Mouse (Mus musculus) CH12.LX (cell line): ENCODE measurements around the gene Atg16l2. TPM values are rescaled to one million over a fixed set of nuclear protein-coding genes. Genes with fewer than 3 reads are reported as not detected.

ENCODE experiments used
- DNase-seq: peaks from one replicate; pipeline ENCODE4 v3.0.0-alpha.2; 2013; ENCODE audit errors: extremely low read depth
- H3K27ac ChIP-seq: 2 replicates; pipeline ENCODE4 v1.5.1; 2012; ENCODE audit warnings: low read depth, mild to moderate bottlenecking, control low read depth, moderate library complexity; ENCODE audit not compliant: insufficient read depth
- H3K27me3 ChIP-seq: replicated peaks from 2 replicates; pipeline ENCODE3; 2012; ENCODE audit warnings: inconsistent platforms
- H3K36me3 ChIP-seq, 2 experiments: replicated peaks in 1 of 2; 2 replicates each; pipeline versions ENCODE3 to v1.6.1; 2012; ENCODE audit warnings: inconsistent platforms in 1 of 2, low read length in 1 of 2, mild to moderate bottlenecking in 1 of 2, mixed read lengths in 1 of 2, moderate library complexity in 1 of 2; ENCODE audit not compliant: control insufficient read depth in 1 of 2, insufficient read depth in 1 of 2
- H3K4me1 ChIP-seq, 2 experiments: 2 replicates each; pipeline ENCODE4 v1.6.1; 2012; ENCODE audit warnings: inconsistent platforms in 1 of 2, moderate library complexity in 1 of 2; ENCODE audit not compliant: insufficient read depth in 2 of 2, control insufficient read depth in 1 of 2
- H3K4me2 ChIP-seq: 2 replicates; pipeline ENCODE4 v1.6.1; 2012; ENCODE audit warnings: low read depth, mild to moderate bottlenecking, control low read depth; ENCODE audit not compliant: poor library complexity, insufficient read depth, severe bottlenecking
- H3K4me3 ChIP-seq, 3 experiments: fragments of 150-350 bp in 1 of 3; sonication (generic) in 1 of 3; replicated peaks in 1 of 3; 2 replicates each; pipeline versions ENCODE3 to v1.5.1; 2011 to 2012; ENCODE audit warnings: low read depth in 2 of 3, low read length in 2 of 3, mild to moderate bottlenecking in 2 of 3, moderate library complexity in 2 of 3, control low read depth in 1 of 3, improper control_type of control experiment in 1 of 3, inconsistent platforms in 1 of 3, mixed read lengths in 1 of 3; ENCODE audit not compliant: poor library complexity in 1 of 3
- H3K79me2 ChIP-seq: replicated peaks from 2 replicates; pipeline ENCODE4 v1.6.1; 2012; ENCODE audit warnings: mild to moderate bottlenecking, moderate library complexity; ENCODE audit not compliant: control insufficient read depth, poor library complexity, insufficient read depth, severe bottlenecking; ENCODE audit errors: extremely low read depth
- H3K9ac ChIP-seq: 2 replicates; pipeline ENCODE4 v1.6.1; 2012; ENCODE audit warnings: low read depth, mild to moderate bottlenecking, control low read depth, moderate library complexity; ENCODE audit not compliant: insufficient read depth
- H3K9me3 ChIP-seq: replicated peaks from 2 replicates; pipeline ENCODE3; 2012; ENCODE audit warnings: low read length, inconsistent platforms, mixed read lengths
- CHD1 ChIP-seq: IDR thresholded peaks from 2 replicates; pipeline ENCODE4 v1.6.1; 2012; ENCODE audit warnings: low read depth, low read length, improper control_type of control experiment, inconsistent platforms
- CHD2 ChIP-seq: IDR thresholded peaks from 2 replicates; pipeline ENCODE4 v1.6.1; 2011; ENCODE audit warnings: low read length, improper control_type of control experiment
- CTCF ChIP-seq, 2 experiments: IDR thresholded peaks in 1 of 2; conservative IDR thresholded peaks in 1 of 2; 2 replicates each; pipeline ENCODE4 v1.5.1; 2011 to 2012; ENCODE audit warnings: low read depth in 2 of 2, low read length in 2 of 2, improper control_type of control experiment in 1 of 2, inconsistent platforms in 1 of 2, mild to moderate bottlenecking in 1 of 2, moderate library complexity in 1 of 2
- E2F4 ChIP-seq: IDR thresholded peaks from 2 replicates; pipeline ENCODE4 v1.6.1; 2011; ENCODE audit warnings: low read depth, low read length, improper control_type of control experiment; ENCODE audit not compliant: insufficient replicate concordance
- EP300 ChIP-seq: IDR thresholded peaks from 2 replicates; pipeline ENCODE4 v1.6.1; 2011; ENCODE audit warnings: low read length, improper control_type of control experiment
- ETS1 ChIP-seq: conservative IDR thresholded peaks from 2 replicates; pipeline ENCODE4 v1.6.1; 2012; ENCODE audit warnings: low read depth, mild to moderate bottlenecking, inconsistent platforms, low read length, improper control_type of control experiment, moderate library complexity
- HCFC1 ChIP-seq: IDR thresholded peaks from 2 replicates; pipeline ENCODE4 v1.6.1; 2012; ENCODE audit warnings: low read depth, mild to moderate bottlenecking, inconsistent platforms, low read length, improper control_type of control experiment
- JUND ChIP-seq: conservative IDR thresholded peaks from 2 replicates; pipeline ENCODE4 v1.6.1; 2011; ENCODE audit warnings: low read depth, low read length, improper control_type of control experiment
- MEF2A ChIP-seq: IDR thresholded peaks from 2 replicates; pipeline ENCODE4 v1.6.1; 2014; ENCODE audit warnings: low read depth, mild to moderate bottlenecking, inconsistent platforms, low read length, improper control_type of control experiment, borderline replicate concordance
- MYC ChIP-seq: IDR thresholded peaks from 2 replicates; pipeline ENCODE4 v1.6.1; 2011; ENCODE audit warnings: low read depth, mild to moderate bottlenecking, improper control_type of control experiment, low read length
- NRF1 ChIP-seq: IDR thresholded peaks from 2 replicates; pipeline ENCODE4 v1.6.1; 2014; ENCODE audit warnings: low read depth, mild to moderate bottlenecking, inconsistent platforms, low read length, improper control_type of control experiment, moderate library complexity
- PAX5 ChIP-seq: IDR thresholded peaks from 2 replicates; pipeline ENCODE4 v1.6.1; 2012; ENCODE audit warnings: low read length, inconsistent platforms, mixed read lengths
- POLR2A ChIP-seq: IDR thresholded peaks from 2 replicates; pipeline ENCODE4 v1.6.1; 2011; ENCODE audit warnings: low read depth, mild to moderate bottlenecking, improper control_type of control experiment, low read length
- RAD21 ChIP-seq: IDR thresholded peaks from 2 replicates; pipeline ENCODE4 v1.6.1; 2011; ENCODE audit warnings: low read depth, mild to moderate bottlenecking, low read length, improper control_type of control experiment, moderate library complexity
- RCOR1 ChIP-seq: conservative IDR thresholded peaks from 2 replicates; pipeline ENCODE4 v1.6.1; 2012; ENCODE audit warnings: low read depth, mild to moderate bottlenecking, inconsistent platforms, low read length, improper control_type of control experiment
- SIN3A ChIP-seq: IDR thresholded peaks from 2 replicates; pipeline ENCODE4 v1.6.1; 2012; ENCODE audit warnings: low read length, improper control_type of control experiment, inconsistent platforms
- USF1 ChIP-seq: IDR thresholded peaks from 2 replicates; pipeline ENCODE4 v1.6.1; 2014; ENCODE audit warnings: low read depth, mild to moderate bottlenecking, inconsistent platforms, low read length, improper control_type of control experiment
- ZMIZ1 ChIP-seq: IDR thresholded peaks from 2 replicates; pipeline ENCODE4 v1.6.1; 2012; ENCODE audit warnings: low read depth, mild to moderate bottlenecking, inconsistent platforms, low read length, improper control_type of control experiment
- ZNF384 ChIP-seq: IDR thresholded peaks from 2 replicates; pipeline ENCODE4 v1.6.1; 2012; ENCODE audit warnings: low read depth, low read length, improper control_type of control experiment, inconsistent platforms
- dilution Hi-C: fragments of 300-500 bp; cut with MboI; formaldehyde crosslinking; loops from 2 replicates; pipeline ENCODE4 v1.14.3; 2020; ENCODE audit warnings: low sequenced_read_pairs; ENCODE audit not compliant: extremely low pct_unique_long_range_greater_than_20kb, extremely low pct_ligation_motif_present
- in situ Hi-C: fragments of 300-500 bp; cut with MboI; formaldehyde crosslinking; loops from 3 replicates; pipeline ENCODE4 v1.14.3; 2019; ENCODE audit warnings: low sequenced_read_pairs, low pct_ligation_motif_present, low pct_unique_long_range_greater_than_20kb, mixed read lengths
- polyA plus RNA-seq: library from polyadenylated mRNA; unstranded; fragments of >175 nt; gene quantifications from 2 replicates; pipeline ENCODE4 v1.2.1, GENCODE M21; 2012; ENCODE audit warnings: low read depth; ENCODE audit not compliant: insufficient read length
- total RNA-seq, 2 experiments: library from RNA; depleted of rRNA; stranded (reverse); fragments of 300-350 nt in 1 of 2; fragments of >200 nt in 1 of 2; gene quantifications; 2 replicates each; pipeline ENCODE4 v1.2.3; 2012 to 2014

Gene Atg16l2
- total and polyA plus RNA-seq, 3 experiments, result 12.7 to 43.8 (median 15.4) TPM

DNA sequence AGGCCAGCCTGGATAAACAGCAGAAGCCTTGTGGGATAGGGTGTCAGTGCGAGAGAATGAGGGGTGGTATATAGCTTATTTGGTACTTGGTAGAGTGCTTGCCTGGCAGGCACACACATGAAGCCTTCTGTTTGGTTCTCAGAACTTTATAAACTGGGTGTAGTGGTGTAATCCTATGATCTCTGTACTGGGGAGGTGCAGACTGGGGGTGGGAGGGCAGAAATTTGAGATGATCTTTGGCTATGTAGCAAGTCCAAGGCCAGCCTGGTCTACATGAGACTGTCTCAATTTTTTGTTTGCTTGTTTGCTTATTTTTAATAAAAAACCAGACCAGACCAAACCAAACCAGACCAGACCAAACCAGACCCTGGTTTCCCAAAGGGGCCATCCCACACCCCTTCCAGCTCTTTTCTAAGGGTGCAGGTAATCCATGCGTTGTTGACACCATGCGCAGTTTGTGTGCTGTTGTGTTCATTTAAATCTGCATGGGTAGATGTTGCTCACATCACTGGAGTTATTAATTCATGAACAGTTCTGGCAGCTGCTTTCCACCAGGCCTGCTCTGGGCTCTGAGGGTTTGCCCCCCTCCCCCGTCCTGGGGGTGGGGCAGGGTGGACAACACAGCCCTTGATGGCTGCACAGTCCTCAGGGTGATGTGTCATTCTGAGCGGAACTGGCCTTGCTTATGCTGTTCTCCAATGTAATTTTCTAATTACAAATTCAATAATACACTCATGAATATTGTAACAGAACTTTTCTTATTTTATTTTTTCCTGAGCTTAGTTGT, 30.2 kb upstream of the Atg16l2 start:
- Histone ChIP-seq H3K9me3 (no peaks in the 10 kb centered on the region), H3K36me3 (no peaks in the 10 kb centered on the region), H3K79me2 (no peaks in the 10 kb centered on the region), H3K4me1 (peaks cover 0 to 4% of the 10 kb centered on the region in 2 experiments; a peak in 1 of 4 replicates), H3K27ac (no peak overlapping the region), H3K9ac (no peak overlapping the region), H3K27me3 (no peaks in the 10 kb centered on the region), H3K4me2 (no peak overlapping the region), H3K4me3 (no peak overlapping the region)
- DNase-seq, result no peak
- TF ChIP-seq JUND, result no peak
- no peak for TF ChIP-seq E2F4
- no peak for TF ChIP-seq ZMIZ1
- no peak for TF ChIP-seq POLR2A
- TF ChIP-seq EP300, result no peak
- in situ Hi-C loops, result no loop called here
- dilution Hi-C loops, result no loop called here

DNA sequence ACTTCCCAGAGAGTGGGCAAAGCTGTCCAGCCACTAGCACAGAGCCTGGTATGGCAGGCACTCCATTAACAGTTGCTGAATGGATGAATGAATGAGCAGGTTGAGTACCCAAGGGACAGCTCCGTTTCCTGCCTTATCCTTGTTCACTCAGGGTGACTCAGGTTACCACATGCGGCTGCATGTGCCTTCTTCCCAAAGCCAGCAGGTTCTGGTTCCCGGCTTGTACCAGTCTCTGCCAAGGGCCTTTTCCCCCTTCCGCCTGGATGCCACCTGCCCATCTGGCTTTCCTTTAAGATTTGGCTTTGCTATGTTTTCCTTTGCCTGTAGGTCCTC, 28.8 kb upstream of the Atg16l2 start:
- H3K36me3 ChIP-seq, result no peaks in the 10 kb centered on the region
- dilution Hi-C loops (no loop called here), in situ Hi-C loops (no loop called here)
- H3K27ac ChIP-seq, result no peak overlapping the region
- no peak for TF ChIP-seq MEF2A
- no peak for TF ChIP-seq CHD2
- no peak for TF ChIP-seq JUND
- no peak for TF ChIP-seq SIN3A
- no peak for TF ChIP-seq ZMIZ1
- TF ChIP-seq POLR2A, result no peak
- TF ChIP-seq HCFC1, result no peak
- no peak for TF ChIP-seq RCOR1
- no peak for TF ChIP-seq PAX5
- no peak for TF ChIP-seq CHD1
- TF ChIP-seq NRF1, result no peak
- no peak for TF ChIP-seq CTCF (conservative IDR thresholded peaks at IDR 0.05 in 1 of 2, IDR thresholded peaks at IDR 0.05 in 1 of 2; ENCODE audit: low read depth in 2 of 2, low read length in 2 of 2)
- TF ChIP-seq RAD21, result no peak
- TF ChIP-seq ETS1, result no peak
- TF ChIP-seq ZNF384, result no peak
- TF ChIP-seq USF1, result no peak
- TF ChIP-seq MYC, result no peak
- TF ChIP-seq EP300, result no peak
- no peaks in the 10 kb centered on the region for H3K9me3 ChIP-seq
- no peak overlapping the region for H3K4me2 ChIP-seq
- no peak overlapping the region for H3K9ac ChIP-seq
- peaks cover 0 to 15% of the 10 kb centered on the region in 2 experiments; a peak in 2 of 4 replicates for H3K4me1 ChIP-seq
- H3K79me2 ChIP-seq, result no peaks in the 10 kb centered on the region
- no peak overlapping the region for H3K4me3 ChIP-seq
- H3K27me3 ChIP-seq, result peaks cover 3% of the 10 kb centered on the region
- DNase-seq, result no peak
